In genomic region chr11:105934816-105935215, GRCm38 (mm10) we compare ENCODE assay signal across 11 mouse cellular contexts. TPM values are rescaled to one million over a fixed set of nuclear protein-coding genes. Genes with fewer than 3 reads are reported as not detected.
DNase-seq lines count a peak whose midpoint lies in the region; ATAC-seq lines count a peak whose summit lies in the region.
"Had no signal": no experiment of that assay in that cellular context is flagged by ENCODE, and none has a peak within 500 bp of the region (broad histone marks: within the 10 kb centered on the region; RNA-seq: fewer than 3 reads in every experiment).

No protein-coding gene starts in this region.

- H3K4me3 ChIP-seq in heart, embryonic 12.5 days: no peak overlapping the region
- no peak overlapping the region for H3K4me3 ChIP-seq in limb, embryonic 15.5 days

- no peak for ATAC-seq in heart, embryonic 12.5 days (ENCODE audit: insufficient number of reproducible peaks, low FRiP score)
- no peak for ATAC-seq in limb, embryonic 15.5 days (ENCODE audit: insufficient number of reproducible peaks, low FRiP score, low TSS enrichment, low read depth)

- H3K27me3 ChIP-seq in heart, embryonic 12.5 days (replicated peaks): peaks cover 52% of the 10 kb centered on the region
- H3K27me3 ChIP-seq in limb, embryonic 15.5 days: no peaks in the 10 kb centered on the region

- WGBS in heart, embryonic 12.5 days: 61% methylated on average over 6 of the region's 6 CpGs
- WGBS in limb, embryonic 15.5 days: 48% methylated on average over 6 of the region's 6 CpGs

- no peaks in the 10 kb centered on the region for H3K4me1 ChIP-seq in heart, embryonic 12.5 days (replicated peaks)
- H3K4me1 ChIP-seq in limb, embryonic 15.5 days: peaks cover 11% of the 10 kb centered on the region

- DNase-seq in heart, adult 11 months: peak; percentile 98
- DNase-seq in NIH3T3 (ENCODE audit: low read depth): peak; percentile 80
- peak; percentile 76 for DNase-seq in fat pad, adult 2 months (ENCODE audit: extremely low read depth, low read depth, low spot score)
- DNase-seq in thymus, postnatal 14 days: no peak
- DNase-seq in thymus, postnatal 10 days (ENCODE audit: low spot score in 2 of 2): no peak
- no peak for DNase-seq in kidney, adult 9 months
- DNase-seq: adrenal gland, postnatal 14 days had no signal

- H3K9ac ChIP-seq in heart, embryonic 12.5 days: no peak overlapping the region
- no peak overlapping the region for H3K9ac ChIP-seq in limb, embryonic 15.5 days

- no peak overlapping the region for H3K4me2 ChIP-seq in heart, embryonic 12.5 days
- no peak overlapping the region for H3K4me2 ChIP-seq in limb, embryonic 15.5 days

- H3K27ac ChIP-seq in heart, embryonic 12.5 days (ENCODE audit: poor library complexity, severe bottlenecking): no peak overlapping the region
- H3K27ac ChIP-seq in limb, embryonic 15.5 days: 0 out of 2 replicates have a peak overlapping the region, but pooled peaks have one; percentile 50
- H3K27ac ChIP-seq: kidney, postnatal 0 days had no signal

- peaks cover 3% of the 10 kb centered on the region; the same call in 1 of the 2 replicates for H3K36me3 ChIP-seq in heart, embryonic 12.5 days
- H3K36me3 ChIP-seq in limb, embryonic 15.5 days: no peaks in the 10 kb centered on the region

- no peaks in the 10 kb centered on the region for H3K9me3 ChIP-seq in heart, embryonic 12.5 days (replicated peaks)
- no peaks in the 10 kb centered on the region for H3K9me3 ChIP-seq in limb, embryonic 15.5 days

RNA-seq across cellular contexts. Expression of gene Cyb561, which starts 18.3 kb away (rescaled TPM):
- 4.1 and 5.5 TPM in 2 replicates for polyA plus RNA-seq in heart, embryonic 12.5 days (2016; fragmentation: Nextera tagmentation; extraction: Ambion mirVana)
- polyA plus RNA-seq in limb, embryonic 15.5 days (2015; fragmentation: Nextera tagmentation; extraction: Ambion mirVana): 24.0 and 25.7 TPM in 2 replicates

RNA-seq across cellular contexts. Expression of gene Ace, which starts 32.9 kb away (rescaled TPM):
- polyA plus RNA-seq in heart, embryonic 12.5 days (2016; fragmentation: Nextera tagmentation; extraction: Ambion mirVana): 1.00 and 1.3 TPM in 2 replicates
- 1.0 and 1.8 TPM in 2 replicates for polyA plus RNA-seq in limb, embryonic 15.5 days (2015; fragmentation: Nextera tagmentation; extraction: Ambion mirVana)

RNA-seq across cellular contexts. Expression of gene Ace3, which starts 59.7 kb away (rescaled TPM):
- not detected in 2 replicates for polyA plus RNA-seq in heart, embryonic 12.5 days (2016; fragmentation: Nextera tagmentation; extraction: Ambion mirVana)
- not detected in 2 replicates for polyA plus RNA-seq in limb, embryonic 15.5 days (2015; fragmentation: Nextera tagmentation; extraction: Ambion mirVana)
- polyA plus RNA-seq: kidney, postnatal 0 days; thymus, postnatal 0 days had no signal

Comparison
In these comparisons a context has a peak if more than half of its experiments do, and no peak if none do; other contexts are left out.
1. DNase-seq: peak in heart, adult 11 months (single experiment), NIH3T3 (single experiment) and fat pad, adult 2 months (single experiment); none in thymus, postnatal 14 days (single experiment), thymus, postnatal 10 days (0 of 2) and kidney, adult 9 months (single experiment).